Mouse (Mus musculus) neural tube, embryonic 14.5 days (tissue): ENCODE results near the gene Tmem236. TPM values are rescaled to one million over a fixed set of nuclear protein-coding genes. Genes with fewer than 3 reads are reported as not detected.

Experiments
- ATAC-seq: fragments of 200-750 bp; cut with Nextera tagmentation; 2 replicates; pipeline ENCODE4 v1.8.0; 2017; ENCODE audit warnings: low read depth, mild to moderate bottlenecking, moderate TSS enrichment, moderate library complexity
- H3K27ac ChIP-seq: fragments of 300-500 bp; sonication (generic); 2 replicates; pipeline ENCODE4 v1.5.1; 2014; ENCODE audit warnings: low read depth, mild to moderate bottlenecking, control low read depth, low read length, moderate library complexity, mixed read lengths
- H3K27me3 ChIP-seq: fragments of 300-500 bp; sonication (generic); 2 replicates; pipeline ENCODE4 v1.6.1; 2014; ENCODE audit warnings: low read length; ENCODE audit not compliant: control insufficient read depth, insufficient read depth
- H3K36me3 ChIP-seq: fragments of 300-500 bp; sonication (generic); 2 replicates; pipeline ENCODE4 v1.6.1; 2014; ENCODE audit warnings: low read length, mixed read lengths; ENCODE audit not compliant: control insufficient read depth, insufficient read depth
- H3K4me1 ChIP-seq: fragments of 300-500 bp; sonication (generic); 2 replicates; pipeline ENCODE4 v1.6.1; 2014; ENCODE audit warnings: low read length; ENCODE audit not compliant: control insufficient read depth, insufficient read depth
- H3K4me2 ChIP-seq: fragments of 300-500 bp; sonication (generic); 2 replicates; pipeline ENCODE4 v1.6.1; 2014; ENCODE audit warnings: mild to moderate bottlenecking, low read depth, low read length, control low read depth
- H3K4me3 ChIP-seq: fragments of 300-500 bp; sonication (generic); 2 replicates; pipeline ENCODE4 v1.5.1; 2014; ENCODE audit warnings: low read depth, low read length, control low read depth, mixed read lengths
- H3K9ac ChIP-seq: fragments of 300-500 bp; sonication (generic); replicated peaks from 2 replicates; pipeline ENCODE4 v1.6.1; 2014; ENCODE audit warnings: low read depth, mild to moderate bottlenecking, control low read depth, low read length, mixed read lengths
- H3K9me3 ChIP-seq: fragments of 300-500 bp; sonication (generic); 2 replicates; pipeline ENCODE4 v1.6.1; 2016; ENCODE audit warnings: low read length; ENCODE audit not compliant: control insufficient read depth
- WGBS: fragments of 180-500 bp; shearing (Covaris S2); extraction: QIAGEN DNeasy Blood & Tissue Kit; methylation state at CpG from one replicate; pipeline ENCODE4 v1.1.7; 2014; 5-methylcytosine and 5-hydroxymethylcytosine counted together
- polyA plus RNA-seq: library from polyadenylated mRNA; unstranded; fragments of >200 nt; fragmentation: Nextera tagmentation; extraction: Ambion mirVana; gene quantifications from 2 replicates; pipeline ENCODE4 v1.2.1, GENCODE M21; 2014

The Tmem236 gene
- 0.26 and 0.28 TPM in 2 replicates for polyA plus RNA-seq

DNA sequence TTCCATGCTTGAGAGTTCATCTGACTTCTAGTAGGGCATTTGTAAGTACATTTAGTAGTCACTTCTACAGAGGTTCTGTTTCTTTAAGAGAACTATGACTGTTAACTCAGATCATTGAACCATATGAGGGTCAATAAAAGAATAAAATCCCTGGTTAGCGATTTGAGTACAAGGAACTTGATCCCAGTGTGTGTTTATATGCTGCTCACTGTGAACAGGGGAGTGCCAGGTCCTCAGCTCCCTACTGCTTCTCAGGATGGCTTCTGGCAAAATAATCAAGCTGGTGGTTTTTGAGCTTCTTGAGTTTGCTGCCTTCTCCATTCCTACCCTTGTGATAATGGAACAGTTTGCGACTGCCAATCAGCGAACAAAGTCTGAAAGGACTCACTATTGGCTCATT, at the start of gene Tmem236:
Tmem236 (plus strand) TSS at position 190 of the 400 bp plus-strand sequence.
- Histone ChIP-seq H3K27me3 (no peaks in the 10 kb centered on the region), H3K4me2 (no peak within 1 kb of the TSS), H3K4me3 (no peak within 1 kb of the TSS), H3K4me1 (no peaks in the 10 kb centered on the region), H3K36me3 (no peaks in the 10 kb centered on the region), H3K9me3 (no peaks in the 10 kb centered on the region), H3K27ac (no peak within 1 kb of the TSS), H3K9ac (no peak within 1 kb of the TSS)
- ATAC-seq: no peak
- WGBS: 59% methylated on average over 3 of the region's 3 CpGs

DNA sequence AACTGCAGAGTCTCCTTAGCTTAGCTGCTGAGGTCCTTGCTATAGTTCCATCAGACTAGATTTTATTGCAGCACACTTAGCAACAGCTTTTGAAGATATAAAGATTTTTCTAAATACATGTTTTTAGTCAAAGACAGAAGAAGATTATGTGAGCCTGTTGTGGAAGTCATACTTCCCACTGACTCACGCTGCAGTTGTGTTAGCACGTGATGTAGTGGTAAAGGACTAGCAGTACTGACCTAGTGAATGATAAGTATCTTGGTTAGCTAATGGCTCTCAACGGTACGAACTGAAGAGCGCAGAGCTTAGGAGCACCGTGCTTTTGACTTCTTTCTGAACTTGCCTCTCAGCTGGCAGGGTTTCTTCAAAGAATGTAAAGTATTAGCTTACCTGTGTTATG, 47.9 kb upstream of the Tmem236 start:
- Histone ChIP-seq H3K4me1 (no peaks in the 10 kb centered on the region), H3K4me3 (no peak overlapping the region), H3K4me2 (no peak overlapping the region), H3K9me3 (no peaks in the 10 kb centered on the region), H3K9ac (no peak overlapping the region), H3K36me3 (peaks cover 10% of the 10 kb centered on the region; the same call in 1 of the 2 replicates), H3K27me3 (no peaks in the 10 kb centered on the region), H3K27ac (no peak overlapping the region)
- 94% methylated on average over 6 of the region's 6 CpGs for WGBS
- no peak for ATAC-seq

DNA sequence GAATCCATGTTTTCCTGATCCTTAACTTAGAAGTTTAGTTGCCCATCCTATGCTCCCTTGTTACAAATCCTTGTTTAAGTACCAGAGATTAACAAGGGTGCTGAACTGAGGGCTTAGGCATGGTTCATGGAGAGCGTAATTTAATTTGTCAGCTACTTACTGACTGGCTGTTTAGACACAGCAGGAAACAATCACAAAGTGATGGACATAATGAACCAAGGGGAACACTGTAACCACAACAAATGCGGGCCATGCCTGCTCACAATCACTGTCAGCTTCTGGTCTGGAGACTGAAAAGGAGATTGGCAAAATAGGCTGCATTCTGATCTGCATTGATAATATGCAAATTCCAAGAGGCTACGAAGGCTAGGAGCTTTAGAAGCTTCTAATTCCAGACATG, 46.7 kb upstream of the Tmem236 start:
- Histone ChIP-seq H3K4me3 (no peak overlapping the region), H3K36me3 (peaks cover 12% of the 10 kb centered on the region; the same call in 1 of the 2 replicates), H3K4me2 (no peak overlapping the region), H3K27ac (no peak overlapping the region), H3K27me3 (no peaks in the 10 kb centered on the region), H3K9me3 (no peaks in the 10 kb centered on the region), H3K9ac (no peak overlapping the region), H3K4me1 (no peaks in the 10 kb centered on the region)
- no peak for ATAC-seq
- WGBS: 59% methylated on average over 3 of the region's 3 CpGs

DNA sequence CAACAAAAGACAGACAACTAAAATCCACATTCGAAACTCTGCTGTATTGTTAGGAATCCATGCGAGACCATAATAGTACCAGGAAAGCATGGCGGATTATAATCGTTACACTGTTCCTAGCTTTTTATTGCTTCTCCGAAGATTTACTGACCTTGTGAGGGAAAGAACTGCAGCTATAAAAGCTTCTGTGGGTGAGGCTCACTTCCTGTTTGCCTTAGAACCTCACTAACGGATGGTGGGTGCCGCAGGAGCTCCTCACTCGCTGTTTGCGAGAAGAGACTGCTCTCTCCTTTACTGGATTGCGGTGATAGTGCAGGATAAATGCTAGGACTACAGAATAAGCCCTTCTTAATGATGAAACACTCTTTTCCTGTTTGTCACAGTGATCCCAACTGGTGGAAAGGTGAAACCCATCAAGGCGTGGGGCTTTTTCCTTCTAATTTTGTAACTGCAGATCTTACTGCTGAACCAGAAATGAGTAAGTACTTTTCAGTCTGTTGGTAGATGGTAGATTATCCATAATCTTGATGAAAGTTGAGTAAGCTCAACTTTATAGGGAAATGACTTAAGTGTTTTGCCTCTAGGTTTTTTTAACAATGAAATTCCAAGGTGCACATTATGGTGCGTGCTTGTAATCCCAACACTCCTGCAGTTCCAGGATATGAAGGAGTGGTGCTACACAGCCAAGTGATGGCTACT, 43.5 kb upstream of the Tmem236 start:
- Histone ChIP-seq H3K4me3 (no peak overlapping the region), H3K4me2 (no peak overlapping the region), H3K27me3 (no peaks in the 10 kb centered on the region), H3K27ac (no peak overlapping the region), H3K4me1 (no peaks in the 10 kb centered on the region), H3K36me3 (peaks cover 21% of the 10 kb centered on the region; the same call in 1 of the 2 replicates), H3K9ac (no peak overlapping the region), H3K9me3 (no peaks in the 10 kb centered on the region)
- ATAC-seq: no peak
- 58% methylated on average over 12 of the region's 12 CpGs for WGBS

DNA sequence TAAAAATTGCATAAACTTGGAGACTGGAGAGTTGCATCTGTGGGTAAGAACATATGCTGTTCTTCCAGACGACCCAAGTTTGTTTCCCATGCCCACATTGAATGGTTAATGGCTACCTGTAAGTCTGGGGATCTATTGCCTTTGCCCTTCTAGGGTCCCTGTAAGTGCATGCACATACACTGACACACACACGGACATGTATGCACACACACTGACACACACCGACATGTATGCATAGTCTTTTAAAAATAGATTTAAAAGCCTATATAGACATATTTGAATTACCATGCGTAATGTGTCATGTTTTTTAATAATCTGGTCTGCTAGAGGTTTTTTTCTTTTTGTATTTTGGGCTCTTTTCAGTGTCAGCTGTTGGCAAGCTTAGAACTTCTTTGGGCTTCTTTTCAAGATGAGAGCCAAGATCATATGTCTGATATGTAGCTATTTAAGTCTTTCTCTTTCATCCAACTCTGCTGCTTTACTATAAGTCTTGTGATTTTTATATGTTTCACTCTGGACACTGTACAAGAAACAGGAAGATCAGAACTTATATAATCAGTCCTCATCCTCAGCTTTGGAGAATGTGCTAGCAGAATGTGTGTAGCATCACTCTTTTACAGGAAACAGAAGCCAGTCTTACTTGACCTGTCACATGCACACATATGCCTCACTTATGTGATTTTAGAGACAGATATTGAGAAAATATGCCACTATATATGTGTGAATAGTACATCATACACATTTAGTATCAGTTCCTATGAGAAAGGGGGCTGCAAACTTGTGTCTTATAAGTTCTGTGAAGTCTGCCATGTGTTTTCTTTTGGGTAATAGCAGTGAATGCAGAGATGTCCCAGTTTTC, 41.6 kb upstream of the Tmem236 start:
- no peak for ATAC-seq
- no peaks in the 10 kb centered on the region for H3K27me3 ChIP-seq
- H3K4me2 ChIP-seq: no peak overlapping the region
- no peaks in the 10 kb centered on the region for H3K4me1 ChIP-seq
- H3K36me3 ChIP-seq: peaks cover 21% of the 10 kb centered on the region; the same call in 1 of the 2 replicates
- H3K4me3 ChIP-seq: no peak overlapping the region
- H3K27ac ChIP-seq: no peak overlapping the region
- H3K9me3 ChIP-seq: no peaks in the 10 kb centered on the region
- no peak overlapping the region for H3K9ac ChIP-seq
- WGBS: 86% methylated on average over 4 of the region's 4 CpGs

DNA sequence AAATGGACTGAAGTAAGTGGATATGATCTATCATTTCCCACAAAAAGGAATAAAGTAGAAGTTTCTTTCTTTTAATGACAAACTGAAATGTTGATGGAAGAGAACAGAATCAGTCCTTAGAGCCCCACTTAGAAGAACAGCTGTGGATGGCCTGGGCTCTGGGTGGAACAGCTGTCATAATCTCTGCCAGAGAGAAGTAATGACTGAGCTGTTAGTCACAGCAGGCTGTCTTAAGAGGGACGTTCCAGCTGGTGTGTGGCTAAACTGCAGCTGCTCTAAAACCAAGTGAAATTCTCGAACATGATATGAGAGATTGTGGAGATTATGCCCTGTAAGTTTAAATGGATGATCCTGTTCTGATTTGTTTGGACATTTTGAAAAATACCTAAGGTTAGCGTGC, 37.4 kb upstream of the Tmem236 start:
- no peaks in the 10 kb centered on the region for H3K4me1 ChIP-seq
- no peaks in the 10 kb centered on the region for H3K27me3 ChIP-seq
- ATAC-seq: peak; percentile 68
- peaks cover 14% of the 10 kb centered on the region for H3K36me3 ChIP-seq
- H3K4me2 ChIP-seq: no peak overlapping the region
- no peak overlapping the region for H3K4me3 ChIP-seq
- 63% methylated on average over 3 of the region's 3 CpGs for WGBS
- H3K9me3 ChIP-seq: no peaks in the 10 kb centered on the region
- no peak overlapping the region for H3K9ac ChIP-seq
- no peak overlapping the region for H3K27ac ChIP-seq

DNA sequence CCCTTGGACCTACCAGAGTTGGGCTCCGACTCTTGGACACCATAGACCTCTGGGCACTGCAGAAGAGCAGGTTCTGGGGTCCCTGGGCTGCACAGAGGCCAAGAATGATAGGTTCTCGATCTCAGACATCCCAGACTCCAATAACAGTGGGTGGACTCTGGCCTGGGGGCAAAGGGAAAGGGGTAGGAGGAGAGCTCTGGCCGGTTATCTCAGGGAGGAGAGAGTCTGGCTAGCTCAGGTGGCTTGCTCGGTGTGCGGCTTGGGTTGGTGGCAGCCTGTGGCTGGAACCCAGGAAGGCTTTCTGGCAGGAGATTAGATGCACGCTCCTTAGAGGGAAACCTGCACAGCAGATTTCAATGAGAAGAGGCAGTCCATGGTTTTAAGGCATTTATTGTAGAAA, 34.7 kb upstream of the Tmem236 start:
- ATAC-seq: no peak; the same call in 1 of the 2 replicates
- peaks cover 23% of the 10 kb centered on the region for H3K36me3 ChIP-seq

DNA sequence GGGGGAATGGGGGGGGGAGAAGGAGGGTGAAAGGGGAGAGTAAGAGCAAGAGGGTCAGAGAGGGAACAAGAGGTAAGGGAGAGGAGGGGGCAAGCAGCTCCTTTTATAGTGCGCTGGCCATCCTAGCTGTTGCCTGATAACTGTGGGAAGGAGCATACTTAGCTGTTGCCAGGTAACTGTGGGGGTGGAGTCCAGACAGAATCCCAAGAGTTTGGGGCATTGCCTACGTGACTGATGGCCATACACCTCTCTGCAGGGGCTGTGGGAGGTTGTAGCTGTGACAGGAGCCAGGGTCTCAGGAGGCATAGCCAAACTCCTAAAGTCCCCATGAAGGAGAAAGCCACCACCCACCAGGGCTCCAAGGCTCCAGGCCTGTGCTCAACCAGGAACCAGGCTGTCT, 34.3 kb upstream of the Tmem236 start:
- H3K4me2 ChIP-seq: no peak overlapping the region
- peaks cover 23% of the 10 kb centered on the region for H3K36me3 ChIP-seq
- no peaks in the 10 kb centered on the region for H3K4me1 ChIP-seq
- no peaks in the 10 kb centered on the region for H3K27me3 ChIP-seq
- H3K9me3 ChIP-seq: no peaks in the 10 kb centered on the region
- 47% methylated on average over 2 of the region's 2 CpGs for WGBS
- ATAC-seq: no peak
- no peak overlapping the region for H3K9ac ChIP-seq
- H3K27ac ChIP-seq: no peak overlapping the region
- H3K4me3 ChIP-seq: no peak overlapping the region

More for the DNA sequence above, 34.7 kb upstream of the Tmem236 start:
- no peak overlapping the region for H3K4me3 ChIP-seq
- 92% methylated on average over 6 of the region's 6 CpGs for WGBS
- no peak overlapping the region for H3K4me2 ChIP-seq
- no peaks in the 10 kb centered on the region for H3K9me3 ChIP-seq
- H3K27me3 ChIP-seq: no peaks in the 10 kb centered on the region
- H3K9ac ChIP-seq: no peak overlapping the region
- H3K4me1 ChIP-seq: no peaks in the 10 kb centered on the region
- H3K27ac ChIP-seq: no peak overlapping the region

DNA sequence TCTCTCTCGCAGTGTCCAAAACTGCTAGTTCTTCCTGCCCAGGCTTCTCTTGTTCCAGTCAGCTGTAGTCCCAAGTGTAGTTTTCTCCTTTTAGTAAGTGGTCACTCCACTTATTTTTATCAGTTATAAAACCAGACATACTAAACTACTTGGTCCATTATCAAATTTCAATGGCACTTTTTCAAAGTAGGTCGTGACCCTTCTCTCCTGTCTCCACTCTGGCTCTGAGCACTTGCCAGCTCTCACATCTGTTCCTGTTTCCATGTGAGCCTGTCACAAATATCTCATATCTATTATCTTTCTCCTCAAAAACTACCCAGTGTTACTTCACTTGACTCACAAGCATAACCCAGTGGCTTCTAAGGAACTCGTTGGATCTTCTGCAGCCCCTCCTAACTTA, 29.0 kb upstream of the Tmem236 start:
- no peak overlapping the region for H3K4me2 ChIP-seq
- no peak overlapping the region for H3K27ac ChIP-seq
- H3K9ac ChIP-seq: no peak overlapping the region
- H3K36me3 ChIP-seq: peaks cover 17% of the 10 kb centered on the region; the same call in 1 of the 2 replicates
- no peaks in the 10 kb centered on the region for H3K9me3 ChIP-seq
- ATAC-seq: no peak
- H3K4me1 ChIP-seq: no peaks in the 10 kb centered on the region
- H3K27me3 ChIP-seq: no peaks in the 10 kb centered on the region
- no peak overlapping the region for H3K4me3 ChIP-seq
- 86% methylated on average over 3 of the region's 3 CpGs for WGBS
